Mouse (Mus musculus): ENCODE measurements at regions not wholly inside any gene's neighbourhood (a gene's known extent, or its start where the extent isn't known, plus 50 kb on each side); places are given as distances from the start of the nearest gene placed in this dataset.

DNA sequence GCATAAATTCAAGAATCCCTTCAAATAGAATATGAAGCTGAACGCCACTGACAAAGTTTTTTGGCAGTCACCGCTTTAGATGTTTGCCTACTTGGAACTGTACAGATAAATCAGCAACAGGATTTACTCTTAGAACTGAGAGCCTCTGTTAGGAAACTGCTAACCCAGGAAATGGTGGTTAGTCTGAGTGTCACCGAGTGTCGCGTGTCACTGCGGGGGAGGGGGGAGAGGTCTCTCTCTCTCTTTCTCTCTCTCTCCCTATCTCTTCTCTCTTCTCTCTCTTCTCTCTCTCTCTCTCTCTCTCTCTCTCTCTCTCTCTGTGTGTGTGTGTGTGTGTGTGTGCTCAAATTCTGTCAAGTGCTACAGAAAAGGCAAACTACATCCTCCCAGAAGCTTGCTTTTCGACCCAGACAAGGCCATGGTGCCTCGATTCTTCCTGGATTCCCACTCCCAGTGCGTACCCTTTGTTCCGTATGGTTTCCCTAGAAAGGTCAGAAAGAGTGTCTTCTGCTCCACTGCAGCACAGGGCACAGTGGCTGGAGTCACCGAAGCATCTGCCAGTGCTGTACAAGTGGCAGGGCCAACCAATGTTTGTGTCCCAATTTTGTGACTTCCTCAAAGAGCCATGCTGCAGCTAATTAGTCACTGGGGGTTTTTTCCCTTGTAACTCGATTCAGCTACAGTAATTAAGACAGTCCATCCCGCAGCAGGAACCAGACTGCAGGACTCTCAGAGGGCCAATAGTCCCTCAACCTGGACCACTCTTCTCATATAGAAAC is 87.0 kb downstream of the Cog6 start:
- no peak for DNase-seq (ENCODE audit: low read depth, low spot score)

DNA sequence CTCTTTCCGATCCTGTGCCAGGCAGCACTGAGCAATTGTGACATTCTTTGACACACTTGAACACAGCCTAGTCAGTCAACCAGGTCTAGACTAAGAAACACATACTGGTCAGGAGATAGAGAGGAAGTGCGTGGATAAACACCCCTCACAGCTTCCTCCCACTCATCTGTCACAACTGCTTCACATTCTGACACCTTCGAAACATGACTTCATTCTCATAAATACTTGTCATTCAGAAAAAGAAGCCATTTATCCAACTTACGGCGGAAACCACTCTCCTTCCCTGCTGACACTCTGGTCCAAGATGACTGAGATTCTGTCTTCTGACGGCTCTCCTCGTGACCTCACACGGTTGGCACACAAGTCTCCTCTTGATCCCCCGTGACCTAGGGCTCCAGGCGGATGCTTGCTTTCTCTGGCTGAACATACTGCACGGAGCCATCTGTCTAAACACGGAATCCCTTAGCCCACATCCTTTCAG is 89.6 kb downstream of the Cog6 start:
- DNase-seq (ENCODE audit: low read depth, low spot score) = no peak

DNA sequence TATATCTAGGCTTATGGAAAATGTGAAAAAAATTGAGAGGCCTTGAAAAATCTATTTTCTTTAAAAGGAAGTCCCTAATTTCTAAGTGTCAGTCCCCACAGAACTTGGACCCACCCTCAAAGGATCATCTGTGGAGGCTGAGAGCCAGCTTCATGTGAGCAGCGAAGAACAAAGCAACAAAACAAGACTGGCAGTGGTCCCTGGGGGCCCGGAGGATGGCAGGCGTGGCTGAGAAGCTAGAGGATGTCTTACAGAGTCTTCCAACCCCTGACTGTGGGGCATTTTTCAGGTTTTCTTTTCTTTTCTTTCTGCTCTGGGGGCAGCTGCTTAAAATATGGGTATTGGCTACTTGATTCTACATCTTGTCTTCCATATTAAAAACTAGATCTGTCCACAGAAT is 90.5 kb downstream of the Cog6 start:
- DNase-seq (ENCODE audit: low read depth, low spot score) = no peak

DNA sequence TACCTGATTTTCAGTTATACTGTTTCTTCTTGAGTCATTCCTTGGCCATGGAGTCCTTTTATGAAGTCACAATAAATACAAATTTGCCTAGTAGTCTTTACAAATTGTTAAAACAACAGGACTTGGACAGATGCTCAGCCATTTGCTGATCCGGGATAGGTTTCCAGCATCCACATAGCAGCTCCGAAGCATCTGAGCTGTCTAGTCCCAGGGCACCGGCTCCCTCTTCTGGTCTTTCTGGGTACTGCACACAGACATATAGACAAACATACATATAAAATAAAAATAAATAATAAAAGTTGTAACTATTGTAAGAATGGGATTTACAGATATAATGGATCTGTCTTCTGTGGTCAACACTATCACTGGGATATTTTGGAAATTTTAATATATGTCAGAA is 91.8 kb downstream of the Cog6 start:
- no peak for DNase-seq (ENCODE audit: low read depth, low spot score)

DNA sequence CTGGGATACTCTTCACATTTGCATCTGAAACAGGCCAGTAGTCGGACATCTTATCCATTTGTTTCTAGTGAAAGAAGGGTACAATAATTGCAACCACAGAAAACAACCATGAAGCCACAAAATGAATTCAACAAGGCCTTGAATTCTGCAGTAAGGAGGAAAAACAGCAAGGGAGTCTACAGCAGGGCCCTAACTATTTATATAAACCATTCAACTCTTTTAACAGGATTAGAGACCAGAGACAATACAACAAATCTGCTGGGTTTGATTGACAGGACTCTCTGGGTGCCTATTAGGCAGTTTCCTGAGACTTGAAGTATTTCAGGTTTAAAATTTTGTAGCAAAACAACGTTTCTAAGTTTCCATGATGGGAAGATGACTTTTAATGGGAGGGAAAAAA is 92.4 kb downstream of the Cog6 start:
- DNase-seq (ENCODE audit: low read depth, low spot score) = no peak

DNA sequence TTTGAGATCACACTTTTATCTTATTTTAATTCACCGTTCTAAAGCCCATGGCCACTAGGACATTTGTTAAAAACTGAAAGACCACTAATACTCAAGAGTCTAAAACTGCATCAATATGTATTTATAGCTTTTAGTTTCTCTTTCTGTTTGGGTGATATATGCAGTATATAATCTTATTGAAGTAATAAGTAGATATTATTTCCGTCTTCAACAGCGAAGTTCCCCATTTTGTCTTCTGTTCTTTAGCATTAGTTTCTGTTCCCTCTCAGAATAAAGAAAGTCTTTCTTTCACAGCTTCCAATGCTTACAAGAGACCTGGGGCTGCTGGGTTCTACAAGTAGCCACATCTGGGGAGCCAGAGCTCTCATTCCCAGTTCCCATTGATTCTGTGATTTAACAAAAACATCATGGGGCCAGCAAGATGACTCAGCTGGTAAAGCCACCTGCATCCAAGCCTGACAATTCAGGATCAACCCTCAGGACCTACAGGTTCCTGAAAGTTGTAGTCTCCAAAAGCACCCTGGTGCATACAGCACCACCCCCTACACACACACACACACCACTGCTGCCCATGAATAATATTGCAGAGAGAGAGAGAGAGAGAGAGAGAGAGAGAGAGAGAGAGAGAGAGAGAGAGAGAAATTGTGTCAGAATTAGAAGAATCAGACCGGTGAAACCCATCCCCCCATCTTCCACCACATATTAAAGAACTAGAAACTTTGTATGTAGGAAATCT is 93.0 kb downstream of the Cog6 start:
- no peak for DNase-seq (ENCODE audit: low read depth, low spot score)

DNA sequence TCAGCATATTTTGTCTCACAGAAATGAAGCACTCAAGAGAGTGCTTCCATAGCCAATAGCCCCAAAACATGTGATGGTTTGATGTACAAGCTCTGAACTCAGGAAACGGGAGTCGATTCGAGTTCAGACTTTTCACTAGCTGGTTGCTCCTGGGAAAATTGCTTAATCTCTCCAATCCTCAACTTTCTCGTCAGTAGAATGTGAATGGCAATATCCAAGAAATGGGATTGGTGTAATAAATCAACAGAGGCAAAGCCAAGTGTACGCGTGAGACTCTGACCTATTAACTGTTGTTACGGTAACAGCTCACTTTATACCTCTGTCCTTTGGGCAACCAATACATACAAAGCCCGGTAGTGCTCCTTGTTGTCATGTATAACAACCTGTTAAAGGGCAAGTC is 94.6 kb downstream of the Cog6 start:
- DNase-seq (ENCODE audit: low read depth, low spot score) = no peak

DNA sequence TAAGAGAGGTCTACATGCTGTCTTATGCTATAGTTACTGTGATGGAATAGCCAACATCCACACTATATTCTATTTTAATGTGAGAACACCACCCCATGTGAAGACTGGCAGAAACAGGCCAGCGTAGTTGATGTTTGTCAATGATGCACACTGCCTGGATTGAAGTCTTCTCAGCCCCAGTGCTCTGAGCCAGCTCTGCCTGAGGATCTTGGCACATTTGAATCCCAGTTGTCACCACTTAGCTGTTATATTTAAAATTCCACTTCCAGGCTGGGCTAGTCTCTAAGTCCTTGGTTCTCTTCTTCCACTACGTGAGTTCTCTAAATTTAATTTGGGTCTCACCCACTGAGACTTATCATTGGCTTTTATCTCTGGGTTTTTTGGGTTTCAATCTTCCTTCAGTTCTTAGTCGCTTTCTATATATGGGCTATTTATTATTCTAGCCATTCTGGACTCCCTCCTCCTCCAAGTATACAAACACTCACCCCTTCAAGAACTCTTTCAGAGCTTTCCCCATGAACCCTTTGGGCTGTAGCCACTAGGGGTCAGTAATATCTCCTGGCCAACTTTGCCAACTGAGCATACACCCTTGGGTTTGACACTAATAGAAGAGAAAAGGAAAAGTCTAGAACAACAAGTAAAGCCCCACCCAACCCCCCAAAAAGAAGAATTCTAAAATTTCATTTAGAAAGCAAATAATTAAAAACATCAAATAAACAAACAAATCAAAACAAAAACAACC is 110.0 kb downstream of the Cog6 start:
- DNase-seq (ENCODE audit: low read depth, low spot score) = no peak

DNA sequence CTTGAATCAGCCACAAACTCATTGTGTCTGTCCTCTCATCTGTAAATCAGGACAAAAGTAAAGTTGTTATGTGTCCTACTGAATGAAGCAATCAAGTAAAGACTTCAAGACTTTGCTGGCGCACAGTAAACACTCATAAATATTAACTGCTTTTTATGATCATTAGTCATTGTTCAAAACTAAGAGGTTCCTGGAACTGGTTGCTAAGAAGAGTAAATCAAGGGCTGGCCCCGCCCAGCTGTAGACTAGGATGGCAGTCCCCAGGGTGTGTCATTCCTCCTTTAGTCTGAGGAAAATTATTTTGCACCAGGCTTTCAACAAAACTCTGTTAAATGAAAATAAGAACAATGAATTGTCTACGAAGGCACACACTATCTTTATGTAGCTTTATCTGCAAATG is 113.0 kb downstream of the Cog6 start:
- no peak for DNase-seq (ENCODE audit: low read depth, low spot score)

DNA sequence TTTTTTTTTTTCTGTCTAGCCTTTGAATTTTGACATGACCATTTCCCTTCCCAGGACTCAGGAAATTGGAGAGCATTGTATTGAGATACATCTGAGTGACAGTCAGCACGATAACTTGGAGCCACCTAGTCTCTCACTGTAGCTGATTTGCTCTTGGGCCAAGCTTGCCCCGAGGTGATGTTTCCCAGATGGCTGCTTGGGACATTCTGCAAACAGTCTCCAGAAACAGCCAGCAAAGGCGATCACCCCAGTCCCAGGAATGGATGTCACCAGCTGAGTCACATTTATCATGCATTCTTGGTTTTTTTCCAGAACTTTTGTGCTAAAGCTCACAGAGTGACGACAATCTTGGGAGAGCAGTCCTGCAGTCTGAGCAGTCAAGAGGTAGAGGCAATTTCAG is 119.4 kb downstream of the Cog6 start:
- DNase-seq (ENCODE audit: low read depth, low spot score) = no peak

DNA sequence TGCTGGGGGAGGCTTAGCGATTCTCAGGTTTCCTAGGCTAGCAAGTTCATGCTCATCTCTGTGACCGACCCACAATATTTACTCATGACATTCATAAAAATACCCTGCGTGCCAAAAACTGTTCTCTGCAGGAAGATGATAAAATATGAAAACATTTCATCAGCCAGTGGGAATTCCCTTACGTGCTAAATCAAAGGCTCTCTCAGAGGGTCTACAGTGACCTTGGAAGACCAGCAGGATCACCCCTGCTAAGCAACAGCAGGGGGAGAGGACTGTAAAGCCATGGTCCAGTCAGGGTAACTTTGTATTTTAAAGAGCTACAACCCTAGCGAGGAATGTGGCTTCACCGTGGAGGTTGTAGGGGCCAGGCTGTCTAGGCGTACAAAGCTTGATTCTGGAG is 120.6 kb downstream of the Cog6 start:
- no peak for DNase-seq (ENCODE audit: low read depth, low spot score)

DNA sequence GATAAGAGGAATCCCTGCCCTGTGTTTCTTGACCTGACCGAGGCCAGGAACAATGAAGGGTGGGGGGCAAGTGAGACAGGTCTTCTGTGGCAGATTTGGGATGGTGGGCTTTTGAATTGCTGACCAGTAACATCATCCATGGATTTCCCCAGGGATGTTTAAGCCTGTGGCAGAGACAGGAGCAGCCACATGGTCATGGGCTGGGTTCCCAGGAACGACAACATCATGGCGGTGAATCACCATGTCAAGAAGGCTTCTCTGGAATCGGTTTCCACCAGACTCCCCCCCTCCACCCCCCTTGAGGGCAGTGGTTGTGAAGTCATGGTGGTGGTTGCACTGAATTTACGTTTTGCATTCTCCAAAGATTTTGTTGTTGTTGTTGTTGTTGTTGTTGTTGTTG is 121.3 kb downstream of the Cog6 start:
- no peak for DNase-seq (ENCODE audit: low read depth, low spot score)

DNA sequence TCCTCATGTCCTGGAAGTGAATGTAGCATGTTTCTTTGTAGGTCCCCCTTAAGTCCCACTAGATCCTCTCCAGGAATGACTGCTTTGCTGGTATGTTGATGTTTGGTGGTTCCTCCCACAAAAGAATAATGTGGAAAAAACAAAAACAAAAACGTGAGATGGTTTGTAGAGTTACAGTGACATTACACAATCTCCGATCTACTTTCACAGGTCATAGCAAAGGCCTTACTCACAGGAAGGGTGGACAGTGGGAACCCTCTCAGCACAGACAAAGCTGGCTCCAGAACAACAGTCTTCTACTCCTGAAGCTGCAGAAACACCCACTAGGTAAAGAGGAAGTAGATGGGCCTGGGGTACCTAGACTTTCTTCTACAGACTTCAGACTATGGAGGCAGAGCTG is 122.2 kb downstream of the Cog6 start:
- no peak for DNase-seq (ENCODE audit: low read depth, low spot score)

DNA sequence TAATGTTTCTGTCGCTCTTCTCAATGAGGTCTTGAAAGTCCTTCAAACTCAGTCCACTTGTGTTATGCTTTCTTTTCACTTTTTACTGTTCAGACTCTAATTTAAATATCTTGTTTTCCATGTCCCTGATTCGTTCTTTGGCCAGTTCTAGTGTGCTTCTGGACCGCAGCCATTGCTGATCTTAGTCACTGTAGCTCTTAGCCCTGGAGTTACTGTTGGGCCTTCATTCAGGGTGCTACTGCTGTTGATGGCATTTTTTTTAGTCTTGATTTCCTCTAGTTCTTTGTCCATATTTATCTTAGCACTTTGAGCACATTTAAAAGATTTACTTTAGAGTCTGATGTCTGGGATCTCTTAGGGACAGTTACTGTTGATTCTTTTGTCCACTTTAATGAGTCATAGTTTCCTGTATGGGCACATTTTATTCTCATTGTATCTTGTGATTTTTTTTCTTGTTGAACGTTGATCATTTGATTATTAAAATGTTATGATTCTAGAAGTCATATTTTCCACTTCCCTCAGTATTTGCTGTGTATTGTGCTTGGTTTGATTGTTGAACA is 127.8 kb downstream of the Cog6 start:
- no peak for DNase-seq (ENCODE audit: low read depth, low spot score)

DNA sequence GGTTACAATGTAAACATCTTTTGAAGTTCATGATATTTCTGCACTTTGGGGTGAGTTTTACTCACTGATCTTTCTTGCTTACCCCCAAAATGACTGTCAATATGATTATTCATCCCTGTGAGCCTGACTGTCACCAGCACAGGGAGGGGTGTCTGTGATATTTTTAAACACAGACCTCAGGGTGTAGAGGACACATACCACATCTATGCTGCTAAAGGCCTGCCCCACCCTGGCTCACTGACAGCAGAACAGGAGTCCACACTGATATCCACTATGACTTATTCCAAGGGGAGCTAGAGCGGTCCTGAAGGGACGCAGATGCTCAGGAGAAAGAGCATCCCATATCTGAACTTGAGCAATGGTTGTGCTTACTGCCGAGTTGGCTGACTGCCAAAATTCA is 135.1 kb downstream of the Cog6 start:
- DNase-seq (ENCODE audit: low read depth, low spot score) = no peak

DNA sequence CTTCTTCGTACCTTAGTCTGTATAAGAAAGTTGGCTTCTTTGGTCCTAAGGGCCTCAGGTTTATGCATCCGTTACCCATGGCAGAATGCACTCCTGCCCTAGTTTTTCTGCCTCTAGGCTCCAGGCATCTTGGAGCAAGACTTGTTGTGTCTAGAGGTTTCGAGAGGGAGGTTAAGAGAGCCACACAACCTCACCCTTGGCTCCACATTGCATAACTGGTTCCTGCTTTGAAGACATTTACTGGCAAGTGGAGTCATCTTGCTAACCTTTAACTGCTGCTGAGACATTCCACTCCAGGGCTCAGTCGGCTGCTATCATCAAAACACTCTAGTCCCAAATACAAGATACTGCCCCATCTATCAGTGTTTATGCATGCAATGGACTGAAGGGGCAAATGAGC is 135.9 kb downstream of the Cog6 start:
- no peak for DNase-seq (ENCODE audit: low read depth, low spot score)

DNA sequence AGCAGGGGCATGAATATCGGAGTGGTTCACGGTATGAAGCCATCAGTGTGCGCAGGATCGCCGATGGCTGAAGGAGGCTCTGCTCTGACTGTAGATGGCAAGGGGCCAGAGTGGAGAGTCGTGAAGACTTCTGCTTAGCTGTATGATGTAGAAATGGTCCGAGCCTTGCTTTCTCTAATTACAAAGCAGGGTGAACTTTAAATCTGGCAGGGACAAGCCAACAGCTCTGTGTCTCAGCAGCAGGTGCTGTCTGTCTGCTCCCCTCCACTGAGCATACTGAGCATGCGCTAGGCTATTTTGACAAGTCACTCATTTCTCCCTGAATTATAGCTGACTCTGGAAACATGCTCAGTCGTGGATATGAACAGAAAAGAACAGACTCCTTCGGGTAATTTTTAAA is 137.3 kb downstream of the Cog6 start:
- DNase-seq (ENCODE audit: low read depth, low spot score) = no peak

DNA sequence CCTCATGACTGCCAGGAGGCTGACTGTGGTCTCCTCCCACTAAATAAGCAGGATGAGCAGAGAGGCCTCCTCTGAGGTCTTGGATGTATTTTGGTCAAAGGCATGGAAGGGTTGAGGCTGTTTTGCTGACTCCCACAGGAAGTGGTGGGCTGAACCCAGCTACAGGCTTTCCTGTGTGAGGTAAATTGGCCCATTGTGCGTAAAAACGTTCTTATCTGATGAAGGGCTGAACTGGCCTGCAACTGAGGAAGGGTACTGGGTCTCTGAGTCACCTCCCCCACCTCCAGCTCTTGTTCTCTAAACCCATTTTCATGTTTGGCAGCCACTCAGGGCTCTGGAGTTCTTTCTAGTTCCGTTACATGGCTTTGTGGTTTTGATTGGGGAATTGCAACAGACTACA is 138.7 kb downstream of the Cog6 start:
- DNase-seq (ENCODE audit: low read depth, low spot score) = no peak

DNA sequence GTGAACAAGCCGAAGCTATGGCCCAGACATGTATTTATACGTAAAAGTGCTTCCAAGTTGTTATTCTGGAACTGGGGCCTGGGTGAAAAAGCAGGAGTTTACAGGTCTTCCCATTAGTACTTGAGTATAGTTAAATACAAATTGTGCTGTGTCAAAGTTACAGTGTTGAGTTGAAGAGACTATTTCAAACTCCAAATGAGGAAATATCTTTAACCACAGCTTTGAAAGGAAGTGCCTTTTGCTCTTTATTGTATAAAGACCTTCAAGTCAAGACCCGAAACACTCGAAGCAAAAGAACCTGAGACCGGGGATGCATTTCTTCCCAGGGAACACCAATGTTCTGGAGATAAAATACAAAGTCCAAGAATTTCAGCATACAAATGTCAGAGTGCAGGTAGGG is 144.8 kb downstream of the Cog6 start:
- DNase-seq (ENCODE audit: low read depth, low spot score) = no peak

DNA sequence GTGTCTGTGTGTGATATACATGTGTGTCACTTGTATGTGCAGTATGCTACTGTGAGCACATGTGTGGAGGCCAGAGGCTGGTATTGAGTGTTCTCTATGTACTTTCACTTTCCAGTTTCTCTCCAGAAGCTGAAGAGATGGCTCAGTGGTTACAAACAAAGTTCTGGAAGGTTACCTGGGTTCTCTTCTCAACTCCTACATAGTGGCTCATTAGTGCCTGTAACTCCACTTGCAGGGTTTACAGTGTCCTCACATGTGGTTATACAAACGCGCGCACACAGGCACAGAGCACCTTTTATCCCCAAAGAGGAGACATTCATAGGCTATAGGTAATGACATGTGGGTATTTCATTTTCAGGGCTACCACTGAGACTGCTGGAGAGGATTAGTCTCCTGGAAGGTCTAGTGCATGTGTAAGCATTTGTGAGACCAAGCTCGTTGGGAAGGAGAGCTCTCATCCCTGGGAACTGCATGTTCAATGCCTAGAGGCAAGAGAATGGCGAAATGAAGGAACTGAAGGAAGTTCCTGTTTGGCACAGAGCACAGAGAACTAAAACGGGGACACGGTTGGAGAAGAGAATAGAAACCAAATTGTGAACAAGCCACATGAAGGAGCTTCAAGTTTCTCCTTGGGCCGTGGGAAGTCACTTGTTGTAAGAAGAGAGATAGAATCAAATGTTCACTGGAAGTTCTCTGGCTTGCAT is 153.7 kb downstream of the Cog6 start:
- DNase-seq (ENCODE audit: low read depth, low spot score) = no peak

DNA sequence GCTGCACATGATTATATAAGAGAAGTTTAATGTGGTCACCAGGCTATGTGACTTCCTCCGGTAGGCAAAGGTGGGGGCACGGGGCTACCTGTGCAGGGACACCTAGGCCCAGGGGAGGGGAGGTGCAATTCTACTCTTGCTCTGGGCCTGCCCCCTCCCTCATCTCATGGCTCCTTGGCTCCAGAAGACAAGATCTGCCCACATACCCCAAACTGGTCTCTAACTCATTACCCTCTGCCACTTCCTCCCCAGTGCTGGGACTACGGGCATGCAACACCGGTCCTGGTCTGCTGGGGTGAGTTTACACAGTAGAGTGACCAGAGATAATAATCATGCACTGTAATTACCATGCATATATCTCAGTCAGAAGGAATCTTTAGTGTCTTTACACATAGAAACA is 155.0 kb downstream of the Cog6 start:
- DNase-seq (ENCODE audit: low read depth, low spot score) = no peak

DNA sequence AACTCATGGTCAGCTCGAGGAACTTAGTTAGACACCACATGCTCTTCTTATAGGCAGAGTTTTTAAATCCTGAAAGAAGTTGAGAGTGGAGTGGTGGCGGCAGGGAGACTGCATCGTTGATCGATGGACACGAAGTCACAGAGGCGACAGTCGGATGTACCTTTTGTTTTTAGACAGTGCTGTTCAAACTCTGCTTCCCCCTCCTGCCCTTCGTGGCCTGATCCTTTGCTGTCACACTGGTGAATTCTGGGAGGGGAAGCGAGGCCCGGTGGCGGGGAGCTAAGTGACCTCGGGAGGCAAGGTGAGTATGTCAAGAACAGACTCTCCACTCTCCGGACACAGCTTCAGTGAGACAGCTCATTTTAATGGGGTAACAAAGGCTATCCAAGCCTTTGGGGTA is 155.5 kb downstream of the Cog6 start:
- DNase-seq (ENCODE audit: low read depth, low spot score) = no peak

Measured in retina, adult 2 months (tissue).